Mouse (Mus musculus) NIH3T3 (cell line): ENCODE measurements at regions not wholly inside any gene's neighbourhood (a gene's known extent, or its start where the extent isn't known, plus 50 kb on each side); places are given as distances from the start of the nearest gene placed in this dataset.

ENCODE experiments used
- DNase-seq: peaks from one replicate; pipeline ENCODE4 v3.0.0-alpha.2; 2012; ENCODE audit warnings: low read depth

- no peak for DNase-seq
Observed at GRCm38 (mm10) chr10:67731577-67731976, 180.9 kb downstream of the Zfp365 start.

DNA sequence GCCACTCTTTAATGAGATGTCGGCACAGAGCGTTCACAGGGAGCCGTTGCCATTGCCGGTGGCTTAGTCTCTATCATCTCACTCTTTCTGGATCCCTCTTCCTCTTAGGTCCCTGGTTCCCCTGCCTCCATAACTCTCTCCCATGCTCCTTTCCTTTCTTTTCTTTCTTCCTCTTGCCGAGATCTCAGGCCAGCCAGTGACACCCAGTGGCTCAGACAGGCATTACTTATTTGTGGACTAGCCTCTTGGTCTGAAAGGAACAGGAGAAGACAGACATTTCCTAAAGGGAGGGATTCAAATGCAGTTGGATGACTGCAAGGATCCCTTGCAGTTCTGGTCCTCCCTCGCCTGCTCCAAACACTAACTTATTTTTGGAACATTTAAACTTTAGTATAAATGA is 180.5 kb upstream of the Ado start:
- DNase-seq = peak; percentile 85

GRCm38 (mm10) chr10:67727580-67727979 is 178.8 kb upstream of the Ado start:
- no peak for DNase-seq

DNA sequence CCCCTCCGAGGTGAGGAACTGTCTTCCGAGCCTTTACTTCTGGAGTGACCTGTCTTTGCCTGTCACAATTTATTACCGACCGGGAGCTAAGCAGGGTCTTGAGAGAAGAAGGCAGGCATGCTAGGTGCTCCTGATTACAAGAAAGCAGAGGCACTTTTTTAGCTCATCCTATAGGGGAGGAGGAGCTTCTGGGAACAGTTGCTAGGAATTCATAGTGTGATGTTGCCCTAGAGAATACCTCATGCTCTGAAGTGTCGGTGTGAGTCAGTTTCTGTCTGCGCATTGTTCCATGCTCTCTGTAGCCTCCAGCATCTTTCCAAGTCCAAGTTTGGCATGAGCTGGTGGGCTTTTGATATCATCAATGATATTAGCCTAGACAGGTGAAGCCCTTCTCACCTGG is 178.0 kb upstream of the Ado start:
- DNase-seq = peak; percentile 22

- DNase-seq = peak; percentile 71
Observed at GRCm38 (mm10) chr10:67726351-67726750, 177.6 kb upstream of the Ado start.

- peak; percentile 55 for DNase-seq
Observed at GRCm38 (mm10) chr10:67721787-67722186, 173.0 kb upstream of the Ado start.

- peak; percentile 64 for DNase-seq
Observed at GRCm38 (mm10) chr10:67717506-67717905, 168.8 kb upstream of the Ado start.

- DNase-seq = peak; percentile 18
Observed at GRCm38 (mm10) chr10:67715046-67715445, 166.3 kb upstream of the Ado start.

DNA sequence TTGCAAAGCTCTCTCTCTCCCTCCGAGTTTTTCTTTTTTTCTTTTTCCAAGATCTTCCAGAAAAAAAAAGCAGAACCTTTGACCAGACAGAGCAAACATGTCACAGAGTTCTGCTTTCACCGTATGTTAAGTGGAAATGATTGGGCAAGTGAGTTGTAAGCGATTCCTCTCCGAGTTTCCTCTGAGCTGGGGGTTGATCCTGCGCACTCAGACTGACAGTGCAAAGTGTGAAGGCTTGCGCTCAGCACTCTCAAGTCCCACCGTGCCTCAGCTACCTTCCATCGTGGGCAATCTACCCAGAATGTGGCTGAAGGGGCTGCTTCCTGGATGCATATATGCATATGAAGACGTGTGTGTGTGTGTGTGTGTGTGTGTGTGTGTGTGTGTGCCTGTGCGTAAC is 164.3 kb upstream of the Ado start:
- no peak for DNase-seq

GRCm38 (mm10) chr10:67712665-67713064 is 163.9 kb upstream of the Ado start:
- DNase-seq = peak; percentile 44

DNA sequence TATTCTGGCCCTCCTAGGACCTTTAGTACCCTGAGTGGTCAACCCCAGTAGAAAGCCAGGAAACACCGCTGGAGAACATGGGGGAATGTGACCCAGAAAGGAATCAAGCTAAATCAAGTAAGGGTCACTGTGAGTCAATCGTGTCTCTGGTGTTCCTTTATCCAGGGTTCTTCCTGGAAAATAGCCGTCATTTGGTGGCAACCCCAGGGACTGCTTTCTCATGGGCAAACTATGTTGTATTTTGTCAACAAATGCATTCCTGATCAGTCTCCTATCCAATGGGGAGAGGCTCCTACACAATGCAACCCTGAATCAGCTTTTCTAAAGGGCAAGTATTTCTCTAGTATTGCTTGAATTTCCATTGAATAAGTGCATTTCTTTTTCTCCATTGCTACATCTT is 163.2 kb upstream of the Ado start:
- peak; percentile 54 for DNase-seq

- no peak for DNase-seq
Observed at GRCm38 (mm10) chr10:67706436-67706835, 157.7 kb upstream of the Ado start.

DNA sequence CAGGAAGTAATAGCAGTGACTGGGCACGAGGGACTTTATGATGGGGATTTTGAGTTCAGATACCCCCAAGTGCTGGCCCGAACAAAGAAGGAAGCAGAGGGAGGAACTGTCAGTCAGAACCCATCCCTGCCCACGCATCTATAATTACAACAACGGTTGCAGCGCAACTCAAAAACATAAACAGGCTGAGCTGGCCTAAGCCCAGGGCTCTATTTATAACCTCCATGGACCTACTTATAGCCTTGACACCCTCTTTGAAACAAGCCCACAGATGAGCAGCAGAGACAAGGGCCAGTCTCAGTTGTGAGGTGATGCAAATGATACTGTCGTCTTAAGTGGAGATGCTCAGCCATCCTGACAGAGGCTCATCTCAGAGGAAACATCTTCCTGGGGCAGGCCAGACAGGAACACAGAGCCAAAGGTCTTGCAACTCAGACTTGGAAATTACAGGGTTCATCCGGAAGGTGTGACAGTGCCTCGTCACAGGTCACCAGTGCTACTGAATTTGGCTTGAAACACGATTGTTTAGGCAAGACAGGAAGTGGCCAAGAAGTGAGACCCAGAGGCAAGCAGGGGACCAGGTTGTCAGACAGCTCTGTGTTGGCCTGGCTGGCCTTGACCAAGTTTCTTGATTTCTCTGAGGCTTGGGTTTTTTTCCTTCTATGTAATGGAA is 154.2 kb upstream of the Ado start:
- DNase-seq = no peak

GRCm38 (mm10) chr10:67697401-67698195 is 148.8 kb upstream of the Ado start:
- no peak for DNase-seq

- DNase-seq = peak; percentile 56
Observed at GRCm38 (mm10) chr10:67695891-67696853, 147.4 kb upstream of the Ado start.

GRCm38 (mm10) chr10:67694751-67695150 is 146.0 kb upstream of the Ado start:
- no peak for DNase-seq

- DNase-seq = no peak
Observed at GRCm38 (mm10) chr10:67693586-67693985, 144.8 kb upstream of the Ado start.

- no peak for DNase-seq
Observed at GRCm38 (mm10) chr10:67689944-67690670, 141.4 kb upstream of the Ado start.

GRCm38 (mm10) chr10:67679382-67679781 is 130.6 kb upstream of the Ado start:
- DNase-seq = no peak

DNA sequence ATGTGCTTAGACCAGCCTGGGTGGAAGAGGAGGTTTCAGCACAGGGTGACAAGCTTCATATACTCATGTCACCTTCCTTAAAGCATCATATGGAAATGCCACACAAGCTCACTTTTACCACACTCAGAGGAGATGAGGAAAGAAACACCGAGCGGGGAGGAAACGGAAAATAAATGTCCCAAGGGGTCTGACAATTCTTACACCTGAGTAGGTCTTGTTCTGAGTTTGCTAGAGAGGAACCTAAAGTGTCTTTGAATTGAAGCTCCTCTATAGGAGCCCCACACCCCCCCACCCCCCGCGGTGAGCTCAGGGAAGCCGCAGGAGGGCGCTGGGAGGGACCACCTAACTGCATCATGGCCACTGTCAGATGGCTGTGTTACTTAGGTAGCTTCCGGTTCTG is 124.7 kb upstream of the Ado start:
- no peak for DNase-seq

- peak; percentile 26 for DNase-seq
Observed at GRCm38 (mm10) chr10:67672281-67672680, 123.5 kb upstream of the Ado start.

DNA sequence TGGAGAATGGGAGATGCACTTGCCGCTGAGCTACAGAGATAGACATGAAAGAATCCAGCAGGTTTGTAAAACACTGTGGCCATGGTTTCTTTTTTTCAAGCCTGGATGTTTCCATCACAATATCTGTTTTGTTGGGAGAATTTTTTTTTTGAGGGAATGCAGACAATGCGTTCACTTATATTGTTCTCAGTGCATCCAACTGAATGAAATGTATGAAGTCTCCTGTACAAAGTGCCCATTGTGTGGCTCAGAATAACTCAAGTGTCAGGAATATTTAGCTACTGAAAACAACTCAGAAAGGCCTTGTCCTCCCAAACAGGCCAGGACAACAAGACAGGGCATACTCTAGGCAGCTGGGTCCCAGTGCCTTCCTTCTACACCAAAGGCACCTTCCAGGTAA is 120.3 kb upstream of the Ado start:
- DNase-seq = no peak
